Mouse (Mus musculus) CH12.LX (cell line): ENCODE results near the gene Txndc9.

ENCODE experiments used
- CHD1 ChIP-seq: IDR thresholded peaks from 2 replicates; pipeline ENCODE4 v1.6.1; 2012; ENCODE audit warnings: low read depth, low read length, improper control_type of control experiment, inconsistent platforms
- CHD2 ChIP-seq: IDR thresholded peaks from 2 replicates; pipeline ENCODE4 v1.6.1; 2011; ENCODE audit warnings: low read length, improper control_type of control experiment
- CTCF ChIP-seq, 2 experiments: IDR thresholded peaks in 1 of 2; conservative IDR thresholded peaks in 1 of 2; 2 replicates each; pipeline ENCODE4 v1.5.1; 2011 to 2012; ENCODE audit warnings: low read depth in 2 of 2, low read length in 2 of 2, improper control_type of control experiment in 1 of 2, inconsistent platforms in 1 of 2, mild to moderate bottlenecking in 1 of 2, moderate library complexity in 1 of 2
- E2F4 ChIP-seq: IDR thresholded peaks from 2 replicates; pipeline ENCODE4 v1.6.1; 2011; ENCODE audit warnings: low read depth, low read length, improper control_type of control experiment; ENCODE audit not compliant: insufficient replicate concordance
- ELF1 ChIP-seq: IDR thresholded peaks from 2 replicates; pipeline ENCODE4 v1.6.1; 2014; ENCODE audit warnings: low read depth, mild to moderate bottlenecking, inconsistent platforms, low read length, improper control_type of control experiment
- EP300 ChIP-seq: IDR thresholded peaks from 2 replicates; pipeline ENCODE4 v1.6.1; 2011; ENCODE audit warnings: low read length, improper control_type of control experiment
- ETS1 ChIP-seq: conservative IDR thresholded peaks from 2 replicates; pipeline ENCODE4 v1.6.1; 2012; ENCODE audit warnings: low read depth, mild to moderate bottlenecking, inconsistent platforms, low read length, improper control_type of control experiment, moderate library complexity
- GABPA ChIP-seq: IDR thresholded peaks from 2 replicates; pipeline ENCODE4 v1.6.1; 2012; ENCODE audit warnings: low read depth, low read length, improper control_type of control experiment, inconsistent platforms; ENCODE audit not compliant: insufficient replicate concordance
- MAFK ChIP-seq: IDR thresholded peaks from 2 replicates; pipeline ENCODE4 v1.6.1; 2011; ENCODE audit warnings: low read length, improper control_type of control experiment; ENCODE audit not compliant: insufficient replicate concordance
- MYC ChIP-seq: IDR thresholded peaks from 2 replicates; pipeline ENCODE4 v1.6.1; 2011; ENCODE audit warnings: low read depth, mild to moderate bottlenecking, improper control_type of control experiment, low read length
- POLR2A ChIP-seq: IDR thresholded peaks from 2 replicates; pipeline ENCODE4 v1.6.1; 2011; ENCODE audit warnings: low read depth, mild to moderate bottlenecking, improper control_type of control experiment, low read length
- SIN3A ChIP-seq: IDR thresholded peaks from 2 replicates; pipeline ENCODE4 v1.6.1; 2012; ENCODE audit warnings: low read length, improper control_type of control experiment, inconsistent platforms
- USF2 ChIP-seq: conservative IDR thresholded peaks from 2 replicates; pipeline ENCODE4 v1.6.1; 2011; ENCODE audit warnings: low read depth, low read length, improper control_type of control experiment
- ZMIZ1 ChIP-seq: IDR thresholded peaks from 2 replicates; pipeline ENCODE4 v1.6.1; 2012; ENCODE audit warnings: low read depth, mild to moderate bottlenecking, inconsistent platforms, low read length, improper control_type of control experiment

DNA sequence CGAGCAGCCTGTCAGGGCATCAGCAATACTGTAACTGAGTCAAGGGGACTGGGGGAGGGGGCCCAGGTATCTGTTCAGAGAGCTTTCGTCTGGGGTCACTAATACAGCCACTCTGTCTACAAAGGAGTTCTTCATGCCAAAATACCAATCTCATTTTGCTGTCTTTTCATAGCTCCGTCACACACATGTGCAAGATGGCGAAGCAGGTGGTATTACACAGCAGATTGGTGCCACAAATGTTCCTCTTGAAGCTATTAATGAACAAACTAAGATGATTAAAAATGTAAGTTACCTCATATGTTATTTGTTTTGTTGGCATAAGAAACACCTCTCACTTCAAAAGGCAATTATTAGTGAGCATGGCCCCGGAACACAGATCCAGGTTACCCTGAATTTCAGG lies 39.7 kb upstream of the Txndc9 start:
- TF ChIP-seq SIN3A (no peak), MYC (no peak), MAFK (no peak), CTCF (conservative IDR thresholded peaks at IDR 0.05 in 1 of 2, IDR thresholded peaks at IDR 0.05 in 1 of 2; ENCODE audit: low read depth in 2 of 2, low read length in 2 of 2) (no peak), POLR2A (no peak), ZMIZ1 (no peak), ETS1 (no peak), USF2 (no peak), GABPA (no peak), ELF1 (no peak), E2F4 (no peak), EP300 (no peak), CHD1 (no peak), CHD2 (no peak)
